Mouse (Mus musculus) A20 (cell line): ENCODE data around the gene Arrdc5.
A peak's percentile ranks its signal among the peaks of the same experiment; 100 is the strongest.
"Not testable (repeated sequence)": the region's sequence is repeated elsewhere in the genome, so short reads cannot be mapped to it uniquely, and the experiment has no call there.

Experiments used
- DNase-seq: peaks from one replicate; pipeline ENCODE4 v3.0.0-alpha.2; 2011; ENCODE audit warnings: low read depth, low spot score

Gene Arrdc5

DNA sequence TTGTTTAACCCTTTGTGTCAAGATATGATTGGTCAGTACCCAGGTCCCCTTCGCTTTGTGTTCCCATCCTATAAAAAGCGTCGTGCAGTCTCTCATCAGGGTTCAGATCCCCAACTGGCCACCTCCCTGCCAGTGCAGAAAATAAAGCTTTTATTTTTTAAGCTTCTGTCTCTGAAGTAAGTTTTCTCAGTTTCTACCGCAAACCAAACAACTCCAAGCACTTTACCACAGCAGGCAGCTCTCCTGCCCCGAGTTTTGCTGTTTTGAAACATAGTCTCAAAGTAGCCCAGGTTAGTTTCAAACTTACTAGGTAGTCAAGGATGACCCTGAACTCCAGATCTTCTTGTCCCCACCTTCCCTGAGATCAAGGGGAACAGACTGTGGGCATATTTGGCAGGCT, 21.7 kb downstream of the Arrdc5 start:
- no peak for DNase-seq

DNA sequence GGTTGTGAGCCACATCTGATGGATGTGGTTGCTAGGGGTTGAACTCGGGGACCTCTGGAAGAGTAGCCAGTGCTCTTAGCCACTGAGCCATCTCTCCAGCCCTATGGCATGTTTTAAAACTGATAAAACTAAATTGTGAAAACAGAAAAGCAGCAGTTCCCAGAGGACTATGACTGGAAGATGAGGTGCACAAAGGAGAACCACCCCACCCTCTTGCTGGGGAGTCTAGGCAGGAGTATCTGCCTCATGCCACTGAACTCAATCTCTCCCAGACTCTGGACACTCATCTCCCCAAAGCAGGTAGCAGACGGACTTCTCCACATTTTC, 22.6 kb downstream of the Arrdc5 start:
- DNase-seq: no peak

DNA sequence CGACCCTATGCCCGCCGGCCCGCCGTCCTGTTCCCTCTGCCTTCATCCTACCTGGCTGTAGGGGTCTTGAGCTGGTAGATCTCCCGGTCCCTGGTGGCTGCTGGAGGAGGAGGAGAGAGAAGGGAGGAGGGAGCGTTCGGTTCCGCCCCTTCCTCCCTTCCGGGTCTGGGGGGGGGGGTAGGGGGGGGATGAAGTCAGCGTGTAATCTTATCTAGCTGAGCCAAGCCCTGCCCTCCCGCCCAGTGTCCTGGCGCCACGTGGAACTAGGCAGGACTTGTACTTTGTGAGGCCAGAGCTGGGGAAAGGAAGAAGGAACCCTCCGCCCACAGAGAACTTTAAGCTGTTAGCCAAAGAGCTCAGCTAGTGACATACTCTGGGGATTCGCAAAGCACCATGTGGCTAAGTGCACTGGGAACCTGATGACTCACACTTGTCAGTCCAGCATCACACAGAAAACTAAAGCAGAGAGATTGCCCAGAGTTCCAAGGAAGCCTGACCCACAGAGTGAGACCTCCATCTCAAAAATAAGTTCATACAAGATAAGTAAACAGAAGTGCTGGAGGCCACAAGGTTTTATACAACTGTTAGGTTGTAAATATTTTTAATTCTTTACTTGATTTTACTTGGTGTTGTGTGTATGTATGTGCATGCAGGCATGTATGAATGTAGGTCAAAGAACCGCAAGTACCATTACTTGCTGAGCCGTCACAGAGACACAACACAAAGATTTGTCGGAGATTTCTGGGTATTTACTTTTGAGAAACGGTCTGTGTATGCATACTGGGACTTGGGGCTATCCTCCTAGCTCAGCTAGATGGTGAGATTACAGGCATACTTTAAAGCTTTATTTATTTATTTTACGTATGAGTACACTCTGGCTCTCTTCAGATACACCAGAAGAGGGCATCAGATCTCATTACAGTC, 23.2 kb downstream of the Arrdc5 start, which contains the start of gene Ticam1:
Gene Ticam1 (minus strand): TSS at position 144 of the 924 bp plus-strand sequence.
- DNase-seq: peak; percentile 95

DNA sequence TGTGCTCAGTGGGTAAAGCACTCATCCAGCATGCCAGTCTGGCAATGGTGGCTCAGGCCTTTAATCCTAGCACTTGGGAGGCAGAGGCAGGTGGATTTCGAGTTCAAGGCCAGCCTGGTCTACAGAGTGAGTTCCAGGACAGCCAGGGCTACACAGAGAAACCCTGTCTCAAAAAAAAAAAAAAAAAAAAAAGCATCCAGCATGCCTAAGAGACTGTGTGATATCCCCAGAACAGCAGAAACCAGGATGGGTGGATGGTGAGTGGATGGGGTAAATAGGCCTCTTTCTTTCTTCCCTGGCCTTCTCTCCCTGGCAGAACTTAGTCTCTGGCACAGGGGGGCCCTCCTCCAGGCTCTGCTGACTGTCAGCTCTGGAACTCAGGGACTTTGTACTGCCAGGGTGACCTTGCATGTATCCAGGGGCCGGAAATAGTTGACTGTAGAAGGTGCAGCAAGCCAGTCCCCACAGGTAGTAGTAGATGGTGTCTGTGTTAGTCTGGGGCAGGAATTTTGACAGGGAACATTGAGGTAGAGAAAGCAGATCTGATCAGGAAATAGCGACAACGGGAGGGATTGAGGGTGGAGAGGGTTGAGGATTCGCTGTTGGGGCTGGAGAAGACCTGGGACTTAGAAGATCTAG, 24.1 kb downstream of the Arrdc5 start:
- DNase-seq: peak; percentile 55

DNA sequence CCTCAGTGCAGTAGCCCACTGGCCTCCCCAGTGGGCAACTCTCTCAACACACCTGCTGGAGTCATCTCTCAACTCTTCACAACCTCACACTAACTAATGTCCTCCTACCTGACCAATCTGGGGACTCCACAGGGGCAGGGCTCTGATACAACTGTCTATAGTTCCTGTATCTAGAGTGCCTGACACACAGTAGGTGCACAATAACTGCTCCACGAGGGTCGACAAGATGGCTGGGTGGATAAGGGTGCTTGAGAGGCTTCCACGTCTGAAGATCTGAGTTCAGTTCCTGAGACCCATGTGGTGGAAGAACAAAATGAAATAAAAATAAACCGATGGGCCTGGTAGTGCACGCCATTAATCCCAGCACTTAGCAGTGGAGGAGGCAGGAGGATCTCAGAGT, 26.1 kb downstream of the Arrdc5 start:
- DNase-seq: no peak

DNA sequence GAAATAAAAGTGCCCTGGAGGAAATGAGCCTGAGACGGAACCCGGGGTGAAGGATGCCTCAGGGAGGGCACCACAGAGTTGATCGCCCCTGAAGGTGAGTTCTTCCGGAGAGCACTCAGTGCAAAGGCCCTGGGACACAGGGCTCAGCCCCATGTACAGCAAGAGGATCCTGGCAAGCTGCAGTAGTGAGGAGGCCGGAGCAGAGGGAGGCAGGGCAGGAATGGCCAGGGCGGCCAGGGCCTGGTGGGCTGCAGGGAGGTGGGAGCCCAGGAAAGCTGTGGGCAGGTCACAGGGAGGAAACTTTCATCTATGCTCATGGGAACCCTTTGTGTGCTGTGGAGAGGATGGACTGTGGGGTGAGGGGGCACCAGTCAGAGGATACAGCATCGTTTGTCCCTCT, 26.6 kb downstream of the Arrdc5 start:
- DNase-seq: no peak

DNA sequence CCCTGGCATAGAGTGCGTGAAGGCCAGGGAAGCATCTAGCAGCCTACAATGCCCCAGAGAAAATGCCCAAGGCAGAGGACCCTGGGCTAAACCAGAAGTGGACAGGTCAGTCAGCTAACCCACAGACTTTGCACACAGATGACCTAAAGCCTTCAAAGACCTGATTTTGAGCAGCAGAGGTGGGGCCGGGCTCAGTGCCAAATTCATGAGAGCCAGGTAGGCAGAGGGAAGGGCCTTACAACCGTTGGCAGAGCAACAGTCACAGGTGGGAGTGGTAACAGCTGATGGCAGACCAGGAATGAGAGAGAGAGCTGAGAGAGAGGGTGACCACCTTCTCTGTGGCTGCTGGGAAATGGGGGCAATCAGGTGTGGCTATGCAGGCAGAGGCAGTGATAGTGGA, 27.4 kb downstream of the Arrdc5 start:
- DNase-seq: no peak

DNA sequence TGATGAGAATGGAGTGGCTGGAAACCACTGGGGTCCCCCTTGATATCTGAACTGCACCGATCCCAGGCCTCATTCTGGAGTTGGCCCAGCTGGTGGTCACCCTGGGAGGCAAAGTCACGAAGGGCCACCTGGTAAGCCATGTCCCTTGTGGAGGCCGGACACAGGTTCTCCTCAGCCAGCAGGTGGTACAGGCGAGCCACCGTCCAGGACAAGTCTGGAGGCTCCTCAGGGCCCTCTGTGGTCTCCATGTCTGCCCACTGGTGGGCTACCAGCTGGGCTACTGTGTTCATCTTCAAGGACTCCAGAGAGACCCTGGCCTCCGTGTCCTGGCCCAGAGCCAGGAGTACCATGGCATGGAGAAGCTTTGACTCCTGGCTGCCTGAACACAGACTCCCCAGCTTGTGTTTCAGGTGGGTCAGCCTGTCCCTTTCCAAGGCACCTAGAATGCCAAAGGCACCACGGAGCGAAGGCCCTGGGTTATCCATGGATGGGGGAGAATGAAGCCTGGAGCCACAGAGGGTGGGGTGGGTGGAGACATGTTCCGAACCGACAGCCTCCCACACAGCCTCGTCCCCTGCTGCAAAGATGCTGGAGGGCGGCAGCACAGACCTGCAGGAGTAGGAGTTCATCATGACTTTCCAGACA, 28.4 kb downstream of the Arrdc5 start:
- DNase-seq: no peak

DNA sequence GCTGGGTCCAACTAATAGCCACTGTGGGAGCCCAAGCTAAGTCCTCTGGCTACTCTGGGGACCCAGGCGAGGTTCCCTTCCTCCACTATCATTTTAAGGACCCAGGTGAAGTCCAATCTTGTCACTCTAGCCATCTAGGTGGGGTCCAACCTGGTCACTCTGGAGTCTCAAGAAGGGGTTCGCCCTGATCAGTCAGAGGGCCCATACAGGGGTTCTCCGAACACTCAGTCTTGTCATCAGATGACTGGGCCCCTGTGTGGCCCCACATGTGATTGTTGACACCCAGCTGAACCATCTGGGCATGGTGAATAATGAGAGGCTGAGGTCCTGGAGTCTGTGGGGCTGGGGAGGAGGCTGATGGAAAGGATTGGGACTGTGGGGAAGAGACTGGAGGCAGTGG, 30.3 kb downstream of the Arrdc5 start:
- DNase-seq: no peak

DNA sequence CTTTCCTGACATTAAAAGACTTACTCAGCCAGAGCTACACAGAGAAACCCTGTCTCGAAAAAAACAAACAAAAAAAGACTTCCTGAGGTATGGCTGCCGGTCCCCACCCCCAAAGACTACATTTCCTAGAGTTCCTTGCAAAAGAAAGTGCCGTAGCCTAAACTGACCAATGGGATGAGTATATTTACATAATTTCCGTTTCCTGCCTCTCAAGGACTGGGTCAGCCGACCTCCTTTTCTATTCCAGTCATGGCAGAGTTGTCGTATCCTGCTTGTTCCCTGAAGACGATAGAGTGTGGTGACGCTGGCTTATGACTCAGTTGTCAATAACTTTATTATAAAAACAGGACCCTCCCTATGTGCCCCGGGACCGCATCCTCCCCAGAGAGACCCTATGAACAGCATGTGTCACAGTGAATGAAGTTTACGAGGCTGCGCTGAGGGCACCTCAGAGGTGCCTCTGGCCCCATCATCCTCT, 30.9 kb downstream of the Arrdc5 start:
- DNase-seq: peak; percentile 85

DNA sequence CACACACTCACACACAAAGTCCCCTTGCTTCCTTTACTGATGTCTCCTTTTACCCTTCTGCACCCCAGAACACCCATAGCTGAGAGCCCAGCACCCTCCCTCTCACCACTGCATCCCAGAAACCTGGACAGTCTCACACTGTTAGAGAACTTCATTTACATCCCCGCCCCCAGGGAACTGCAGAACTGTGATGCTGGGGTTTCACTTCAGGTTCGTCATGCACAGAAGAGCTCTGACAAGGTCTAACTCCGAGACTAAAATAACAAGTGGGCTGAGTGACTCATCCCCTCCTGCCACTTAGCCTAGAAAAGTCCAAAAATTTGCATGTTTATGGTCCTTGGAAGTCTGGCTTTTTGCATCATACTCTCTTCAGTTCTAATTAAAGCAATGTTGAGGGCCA, 33.8 kb downstream of the Arrdc5 start:
- DNase-seq: peak; percentile 93

DNA sequence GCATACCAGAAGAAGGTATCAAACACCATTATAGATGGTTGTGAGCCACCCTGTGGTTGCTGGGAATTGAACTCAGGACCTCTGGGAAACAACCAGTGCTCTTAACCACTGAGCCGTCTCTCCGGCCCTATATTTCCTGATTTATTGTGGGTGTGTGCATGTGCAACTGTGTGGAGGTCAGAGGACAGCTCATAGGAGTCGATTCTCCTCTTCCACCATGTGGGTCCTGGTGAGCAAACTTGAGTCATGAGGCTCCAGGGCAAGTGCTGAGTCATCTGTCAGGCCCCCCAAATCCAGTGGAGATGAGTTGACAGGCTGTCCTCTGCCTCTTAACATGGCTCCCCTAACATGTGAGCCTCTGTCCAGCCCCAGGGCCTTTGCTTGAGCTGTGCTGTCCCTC, 34.2 kb downstream of the Arrdc5 start:
- DNase-seq: no peak

DNA sequence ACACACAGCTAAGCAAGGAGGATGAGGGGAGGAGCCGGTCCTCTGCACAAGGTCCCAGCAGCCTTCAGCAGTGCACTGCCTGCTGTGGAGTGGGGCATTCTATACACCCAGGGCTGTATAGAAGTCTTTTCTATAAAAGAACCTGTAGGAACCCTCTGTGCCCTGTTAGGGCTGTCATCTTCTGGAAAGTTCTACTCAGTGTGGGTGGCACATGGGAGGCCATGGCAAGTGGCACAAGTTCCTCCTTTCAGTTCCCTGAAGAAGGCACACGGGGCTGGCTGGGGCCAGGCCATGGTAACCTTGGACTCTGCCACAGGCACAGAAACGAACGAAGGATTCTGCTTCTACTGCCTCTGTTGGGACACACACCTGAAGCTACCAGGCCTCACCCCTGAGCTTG, 35.1 kb downstream of the Arrdc5 start:
- peak; percentile 84 for DNase-seq

DNA sequence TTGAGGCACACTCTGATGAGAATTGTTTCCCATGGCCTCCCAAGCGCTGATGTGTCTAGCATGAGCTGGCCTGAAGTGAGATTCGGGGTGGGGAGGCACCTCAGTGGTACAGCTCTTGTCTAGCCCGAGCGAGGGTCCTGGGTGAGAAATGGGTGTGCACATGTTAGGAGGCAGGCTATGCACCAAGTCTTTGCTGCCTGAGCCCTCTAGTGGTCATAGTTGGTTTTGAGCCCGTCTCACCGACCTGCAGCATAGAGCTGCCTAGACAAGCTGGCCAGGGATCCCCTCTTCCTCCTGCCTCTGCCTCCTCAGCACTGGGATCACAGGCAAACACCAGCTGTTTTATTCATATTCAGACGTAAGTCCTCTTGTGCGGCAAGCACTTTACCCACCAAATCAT, 36.1 kb downstream of the Arrdc5 start:
- DNase-seq: peak; percentile 92

DNA sequence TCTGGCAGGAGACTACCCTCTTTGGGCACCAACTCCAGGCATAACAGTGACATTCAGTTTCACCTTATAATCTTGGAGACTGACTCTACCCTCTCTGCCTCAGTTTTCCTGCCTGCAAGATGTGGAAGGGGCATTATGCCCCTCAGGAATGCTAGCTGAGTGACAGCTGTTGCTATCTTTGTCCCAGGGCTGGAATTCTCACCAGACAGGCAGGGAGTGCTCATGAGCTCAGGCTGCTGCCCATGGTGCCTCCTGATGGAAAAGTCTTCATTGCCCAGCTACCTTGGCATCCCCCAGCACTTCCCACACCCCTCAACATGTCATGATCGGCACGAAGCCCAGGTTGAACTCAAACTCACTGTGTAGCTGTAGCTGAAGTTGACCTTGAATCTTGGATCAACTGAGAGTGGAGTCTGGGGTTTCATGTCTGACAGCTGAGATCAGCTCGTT, 37.4 kb downstream of the Arrdc5 start:
- no peak for DNase-seq

DNA sequence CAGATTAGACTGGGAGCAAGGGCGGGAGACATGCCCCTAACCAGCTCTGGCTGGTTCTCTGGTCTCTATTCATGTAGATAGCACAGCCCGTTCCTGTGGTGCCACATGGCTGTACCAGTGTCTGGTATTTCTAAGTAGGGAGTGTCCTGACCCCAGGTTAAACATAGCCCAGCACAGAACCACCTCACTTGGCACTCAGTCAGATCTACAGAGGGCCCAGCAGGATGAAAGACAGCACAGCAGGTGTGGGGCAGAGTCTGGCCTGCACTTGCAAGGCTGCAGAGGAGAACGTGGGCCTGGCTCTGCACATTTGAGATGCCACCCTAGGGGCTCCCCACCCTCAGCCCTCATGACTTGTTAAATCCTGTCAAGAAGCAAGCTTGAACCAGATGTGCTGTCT, 38.9 kb downstream of the Arrdc5 start:
- peak; percentile 80 for DNase-seq

DNA sequence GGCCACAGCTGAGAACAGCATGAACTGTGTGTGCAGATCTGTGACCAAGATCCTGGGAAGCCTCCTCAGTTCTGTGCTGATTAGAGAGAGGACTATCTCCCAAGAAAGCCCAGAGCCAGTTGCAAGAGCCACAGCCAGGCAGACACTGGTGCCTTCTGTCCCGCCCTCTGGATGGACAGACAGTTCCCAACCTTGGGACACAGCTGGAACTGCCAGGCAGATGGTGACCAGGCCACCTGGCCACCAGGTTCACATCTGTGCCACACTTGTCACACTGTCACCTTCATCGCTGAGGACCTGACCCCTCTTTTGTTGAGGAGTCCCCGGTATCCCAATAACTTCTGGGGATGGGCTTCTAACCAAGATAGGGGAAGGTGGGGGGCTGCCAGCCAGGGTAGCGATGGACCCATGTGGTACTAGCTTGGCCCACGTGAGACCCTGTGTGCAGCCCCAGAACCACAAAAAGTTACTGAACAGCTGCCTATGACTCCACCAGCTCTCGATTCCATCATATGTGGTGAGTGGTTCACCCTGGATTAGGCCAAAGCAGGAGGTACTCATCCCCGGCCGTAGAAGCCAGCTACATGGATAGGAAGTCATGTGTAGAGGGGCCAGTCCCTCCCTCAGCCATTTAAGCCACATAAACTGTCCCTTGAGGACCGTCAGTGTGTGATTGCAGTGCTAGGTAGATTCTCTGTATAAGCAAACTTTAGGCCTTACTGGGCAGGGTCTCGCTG, 40.6 kb downstream of the Arrdc5 start:
- DNase-seq: no peak

DNA sequence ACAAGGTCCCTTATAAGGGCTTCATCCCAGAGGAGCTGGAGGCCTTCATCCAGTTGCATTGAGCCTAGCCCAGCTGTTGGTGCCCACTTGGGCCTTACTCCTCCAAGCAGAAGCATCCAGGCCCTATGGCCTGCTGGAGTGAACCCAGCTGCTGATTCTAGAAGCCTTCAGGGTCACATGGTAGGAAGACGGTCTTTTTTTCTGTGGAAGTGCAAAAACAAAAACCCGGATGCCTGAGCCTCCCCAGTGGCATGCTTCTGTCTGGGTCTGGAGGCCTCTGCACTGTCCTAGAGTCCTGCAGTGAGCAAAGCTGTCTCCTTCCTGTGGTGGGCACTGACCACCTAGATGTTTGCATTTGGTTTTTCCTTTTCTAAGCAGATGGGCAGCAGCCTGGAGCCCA, 41.3 kb downstream of the Arrdc5 start:
- not testable (repeated sequence) for DNase-seq

DNA sequence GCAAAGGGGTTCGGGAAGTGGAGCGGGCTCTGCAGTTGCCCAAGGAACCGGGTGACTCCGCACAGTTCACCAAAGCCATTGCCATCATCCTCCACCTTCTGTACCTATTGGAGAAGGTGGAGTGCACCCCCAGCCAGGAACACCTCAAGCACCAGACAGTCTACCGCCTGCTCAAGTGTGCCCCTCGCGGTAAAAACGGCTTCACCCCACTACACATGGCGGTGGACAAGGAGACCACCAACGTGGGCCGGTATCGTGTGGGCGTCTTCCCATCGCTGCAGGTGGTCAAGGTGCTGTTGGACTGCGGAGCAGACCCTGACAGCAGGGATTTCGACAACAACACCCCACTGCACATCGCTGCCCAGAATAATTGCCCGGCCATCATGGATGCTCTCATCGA, 41.8 kb downstream of the Arrdc5 start:
- DNase-seq: not testable (repeated sequence)

DNA sequence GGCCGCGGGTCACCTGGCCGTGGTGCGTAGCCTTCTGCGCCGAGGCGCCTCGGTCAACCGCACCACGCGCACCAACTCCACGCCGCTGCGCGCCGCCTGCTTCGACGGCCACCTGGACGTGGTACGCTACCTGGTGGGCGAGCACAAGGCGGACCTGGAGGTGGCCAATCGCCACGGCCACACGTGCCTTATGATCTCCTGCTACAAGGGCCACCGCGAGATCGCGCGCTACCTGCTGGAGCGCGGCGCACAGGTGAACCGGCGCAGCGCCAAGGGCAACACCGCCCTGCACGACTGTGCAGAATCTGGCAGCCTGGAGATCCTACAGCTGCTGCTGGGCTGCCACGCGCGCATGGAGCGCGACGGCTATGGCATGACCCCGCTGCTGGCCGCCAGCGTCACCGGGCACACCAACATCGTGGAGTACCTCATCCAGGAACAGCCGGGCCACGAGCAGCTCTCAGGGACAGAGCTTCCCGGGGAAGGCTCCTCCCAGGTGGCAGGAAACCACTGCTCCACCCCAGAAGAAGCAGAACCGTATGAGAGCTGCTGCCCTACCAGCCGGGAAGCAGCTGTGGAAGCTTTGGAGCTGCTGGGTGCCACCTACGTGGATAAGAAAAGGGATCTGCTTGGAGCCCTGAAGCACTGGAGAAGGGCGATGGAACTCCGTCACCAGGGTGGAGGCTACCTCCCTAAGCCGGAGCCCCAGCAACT, 42.7 kb downstream of the Arrdc5 start:
- peak; percentile 52 for DNase-seq

DNA sequence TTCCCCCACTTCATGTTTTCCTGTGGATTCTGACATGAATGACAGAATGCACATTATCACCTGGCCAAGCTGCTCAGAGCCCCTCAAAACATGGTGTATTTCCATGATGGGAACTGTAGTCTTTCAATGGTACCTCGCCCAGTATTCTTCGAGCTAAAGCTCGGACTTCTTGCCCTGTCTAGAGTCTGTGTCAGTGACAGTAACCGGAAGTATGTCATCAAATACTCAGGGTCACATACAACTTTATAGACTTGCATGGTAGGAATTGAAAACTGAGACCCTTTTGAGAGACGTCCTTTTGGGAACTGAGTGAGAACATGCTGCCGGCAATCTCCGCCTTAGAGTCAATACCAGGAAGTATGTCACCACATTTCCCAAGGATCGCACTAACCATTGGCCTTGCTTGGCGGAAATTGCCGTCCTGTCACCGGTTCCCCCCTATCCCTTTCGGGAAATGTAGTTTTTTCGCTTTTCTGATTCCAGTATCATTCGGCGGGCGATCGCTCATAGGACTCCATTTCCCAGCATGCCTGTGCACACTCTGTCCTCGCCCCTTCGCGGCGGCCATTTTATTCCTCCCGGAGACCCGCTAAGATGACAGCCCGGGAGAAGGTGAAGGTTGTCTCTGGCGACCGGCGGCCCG, 43.7 kb downstream of the Arrdc5 start, which contains the start of gene Fem1a:
Gene Fem1a (plus strand): TSS at position 572 of the 643 bp plus-strand sequence.
- peak; percentile 97 for DNase-seq
